Mouse (Mus musculus) intestine, embryonic 16.5 days (tissue): ENCODE data around the gene Tcf7l1. TPM values are rescaled to one million over a fixed set of nuclear protein-coding genes. Genes with fewer than 3 reads are reported as not detected.

Experiments used
- ATAC-seq: fragments of 200-750 bp; cut with Nextera tagmentation; 2 replicates; pipeline ENCODE4 v1.8.0; 2017; ENCODE audit warnings: moderate TSS enrichment, moderate library complexity
- H3K27ac ChIP-seq: fragments of 300-500 bp; sonication (generic); 2 replicates; pipeline ENCODE4 v1.5.1; 2014; ENCODE audit warnings: mild to moderate bottlenecking, low read length
- H3K27me3 ChIP-seq: fragments of 300-500 bp; sonication (generic); replicated peaks from 2 replicates; pipeline ENCODE4 v1.6.1; 2014; ENCODE audit warnings: low read length, control low read depth, mixed read lengths; ENCODE audit not compliant: control insufficient read depth, insufficient read depth
- H3K36me3 ChIP-seq: fragments of 300-500 bp; sonication (generic); 2 replicates; pipeline ENCODE4 v1.6.1; 2014; ENCODE audit warnings: low read length, control low read depth; ENCODE audit not compliant: control insufficient read depth, insufficient read depth
- H3K4me1 ChIP-seq: fragments of 300-500 bp; sonication (generic); 2 replicates; pipeline ENCODE4 v1.6.1; 2014; ENCODE audit warnings: low read length, control low read depth, mixed read lengths; ENCODE audit not compliant: control insufficient read depth, insufficient read depth
- H3K4me2 ChIP-seq: fragments of 300-500 bp; sonication (generic); 2 replicates; pipeline ENCODE4 v1.6.1; 2014; ENCODE audit warnings: low read depth, low read length, control low read depth
- H3K4me3 ChIP-seq: fragments of 300-500 bp; sonication (generic); 2 replicates; pipeline ENCODE4 v1.5.1; 2014; ENCODE audit warnings: mild to moderate bottlenecking, low read length
- H3K9ac ChIP-seq: fragments of 300-500 bp; sonication (generic); 2 replicates; pipeline ENCODE4 v1.6.1; 2014; ENCODE audit warnings: low read depth, low read length
- H3K9me3 ChIP-seq: fragments of 300-500 bp; sonication (generic); 2 replicates; pipeline ENCODE4 v1.6.1; 2016; ENCODE audit warnings: low read length, control low read depth; ENCODE audit not compliant: control insufficient read depth
- WGBS: fragments of 180-500 bp; shearing (Covaris S2); extraction: QIAGEN DNeasy Blood & Tissue Kit; methylation state at CpG from one replicate; pipeline ENCODE4 v1.1.7; 2014; 5-methylcytosine and 5-hydroxymethylcytosine counted together
- polyA plus RNA-seq: library from polyadenylated mRNA; unstranded; fragments of >200 nt; fragmentation: Nextera tagmentation; extraction: Ambion mirVana; gene quantifications from 2 replicates; pipeline ENCODE4 v1.2.1, GENCODE M21; 2015

Gene Tcf7l1
- polyA plus RNA-seq, 1 experiment from 2014 or later: 8.5 TPM

- WGBS: 84% methylated on average over 15 of the region's 15 CpGs
- H3K27me3 ChIP-seq: no peaks in the 10 kb centered on the region
- H3K36me3 ChIP-seq: no peaks in the 10 kb centered on the region
- ATAC-seq: no peak
- no peak overlapping the region for H3K27ac ChIP-seq
- H3K4me1 ChIP-seq: peaks cover 21% of the 10 kb centered on the region
- H3K4me2 ChIP-seq: no peak overlapping the region
- no peaks in the 10 kb centered on the region for H3K9me3 ChIP-seq
- H3K9ac ChIP-seq: no peak overlapping the region
- H3K4me3 ChIP-seq: no peak overlapping the region
Measured at GRCm38 (mm10) chr6:72752824-72753223, 36.2 kb downstream of the Tcf7l1 start.

GRCm38 (mm10) chr6:72751210-72751609 is 37.8 kb downstream of the Tcf7l1 start:
- H3K4me2 ChIP-seq: no peak overlapping the region
- H3K27ac ChIP-seq: no peak overlapping the region
- H3K36me3 ChIP-seq: no peaks in the 10 kb centered on the region
- 81% methylated on average over 1 of the region's 1 CpGs for WGBS
- no peak overlapping the region for H3K9ac ChIP-seq
- no peak overlapping the region for H3K4me3 ChIP-seq
- no peak for ATAC-seq
- H3K4me1 ChIP-seq: peaks cover 35% of the 10 kb centered on the region
- no peaks in the 10 kb centered on the region for H3K27me3 ChIP-seq
- H3K9me3 ChIP-seq: no peaks in the 10 kb centered on the region

- Histone ChIP-seq H3K9ac (no peak overlapping the region), H3K27me3 (no peaks in the 10 kb centered on the region), H3K27ac (no peak overlapping the region), H3K9me3 (no peaks in the 10 kb centered on the region), H3K4me2 (no peak overlapping the region), H3K4me1 (peaks cover 48% of the 10 kb centered on the region), H3K4me3 (no peak overlapping the region), H3K36me3 (no peaks in the 10 kb centered on the region)
- no peak for ATAC-seq
- WGBS: 34% methylated on average over 5 of the region's 5 CpGs
Measured at GRCm38 (mm10) chr6:72748882-72749437, 40.1 kb downstream of the Tcf7l1 start.

GRCm38 (mm10) chr6:72748421-72748820 is 40.6 kb downstream of the Tcf7l1 start:
- peaks cover 51% of the 10 kb centered on the region for H3K4me1 ChIP-seq
- WGBS: 11% methylated on average over 2 of the region's 2 CpGs
- no peak overlapping the region for H3K4me3 ChIP-seq
- no peaks in the 10 kb centered on the region for H3K36me3 ChIP-seq
- H3K4me2 ChIP-seq: no peak overlapping the region
- no peak overlapping the region for H3K9ac ChIP-seq
- ATAC-seq: peak; percentile 32; the same call in 1 of the 2 replicates
- no peaks in the 10 kb centered on the region for H3K27me3 ChIP-seq
- no peaks in the 10 kb centered on the region for H3K9me3 ChIP-seq
- 0 out of 2 replicates have a peak overlapping the region, but pooled peaks have one; percentile 33 for H3K27ac ChIP-seq

- no peaks in the 10 kb centered on the region for H3K9me3 ChIP-seq
- ATAC-seq: 0 out of 2 replicates have a peak, but pooled peaks have one; percentile 9
- no peak overlapping the region for H3K4me3 ChIP-seq
- no peak overlapping the region for H3K4me2 ChIP-seq
- 0 out of 2 replicates have a peak overlapping the region, but pooled peaks have one; percentile 33 for H3K27ac ChIP-seq
- H3K36me3 ChIP-seq: no peaks in the 10 kb centered on the region
- no peak overlapping the region for H3K9ac ChIP-seq
- peaks cover 51% of the 10 kb centered on the region for H3K4me1 ChIP-seq
- no peaks in the 10 kb centered on the region for H3K27me3 ChIP-seq
- 54% methylated on average over 11 of the region's 11 CpGs for WGBS
Measured at GRCm38 (mm10) chr6:72747814-72748213, 41.2 kb downstream of the Tcf7l1 start.

- no peaks in the 10 kb centered on the region for H3K36me3 ChIP-seq
- H3K27ac ChIP-seq: 0 out of 2 replicates have a peak overlapping the region, but pooled peaks have one; percentile 35
- 41% methylated on average over 4 of the region's 4 CpGs for WGBS
- no peak overlapping the region for H3K9ac ChIP-seq
- ATAC-seq: no peak
- no peak overlapping the region for H3K4me2 ChIP-seq
- H3K4me1 ChIP-seq: peaks cover 56% of the 10 kb centered on the region
- no peaks in the 10 kb centered on the region for H3K27me3 ChIP-seq
- no peaks in the 10 kb centered on the region for H3K9me3 ChIP-seq
- H3K4me3 ChIP-seq: no peak overlapping the region
Measured at GRCm38 (mm10) chr6:72747156-72747555, 41.9 kb downstream of the Tcf7l1 start.

- Histone ChIP-seq H3K4me2 (no peak overlapping the region), H3K4me1 (peaks cover 63% of the 10 kb centered on the region), H3K27me3 (no peaks in the 10 kb centered on the region), H3K27ac (no peak overlapping the region), H3K4me3 (no peak overlapping the region), H3K9ac (no peak overlapping the region), H3K9me3 (no peaks in the 10 kb centered on the region), H3K36me3 (no peaks in the 10 kb centered on the region)
- no peak for ATAC-seq
- whole genome bisulfite sequencing: 53% methylated on average over 12 of the region's 12 CpGs
Measured at GRCm38 (mm10) chr6:72745781-72746180, 43.3 kb downstream of the Tcf7l1 start.

- no peak for ATAC-seq
- Histone ChIP-seq H3K4me3 (no peak overlapping the region), H3K27ac (no peak overlapping the region), H3K4me1 (peaks cover 68% of the 10 kb centered on the region), H3K9me3 (no peaks in the 10 kb centered on the region), H3K9ac (no peak overlapping the region), H3K27me3 (no peaks in the 10 kb centered on the region), H3K4me2 (no peak overlapping the region), H3K36me3 (no peaks in the 10 kb centered on the region)
- WGBS: 58% methylated on average over 10 of the region's 10 CpGs
Measured at GRCm38 (mm10) chr6:72744144-72744800, 44.8 kb downstream of the Tcf7l1 start.

- Histone ChIP-seq H3K36me3 (no peaks in the 10 kb centered on the region), H3K27me3 (no peaks in the 10 kb centered on the region), H3K4me3 (no peak overlapping the region), H3K27ac (no peak overlapping the region), H3K9ac (no peak overlapping the region), H3K4me2 (no peak overlapping the region), H3K4me1 (peaks cover 63% of the 10 kb centered on the region), H3K9me3 (no peaks in the 10 kb centered on the region)
- 48% methylated on average over 3 of the region's 3 CpGs for WGBS
- no peak for ATAC-seq
Measured at GRCm38 (mm10) chr6:72743624-72744041, 45.4 kb downstream of the Tcf7l1 start.
